Mouse (Mus musculus) heart, postnatal 14 days (tissue): ENCODE measurements around the gene Tcf25. TPM values are rescaled to one million over a fixed set of nuclear protein-coding genes. Genes with fewer than 3 reads are reported as not detected.
A peak's percentile ranks its signal among the peaks of the same experiment; 100 is the strongest.
"Not testable (repeated sequence)": the region's sequence is repeated elsewhere in the genome, so short reads cannot be mapped to it uniquely, and the experiment has no call there.

Experiments
- DNase-seq, 2 experiments: peaks; one replicate each; pipeline ENCODE4 v3.0.0; 2021 to 2022
- intact Hi-C: fragments of 180-260 bp; cut with DNase I; formaldehyde crosslinking; loops from one replicate; pipeline ENCODE4 v1.15.1; 2025
- total RNA-seq, 2 experiments: library from RNA; stranded (reverse); gene quantifications; 2 replicates each; pipeline ENCODE4 v1.2.3; 2021

The Tcf25 gene
- total RNA-seq, 2 experiments from 2014 or later: 136 to 149 TPM

- intact Hi-C loops: no loop called here
- DNase-seq: no peak
These were observed 53.3 kb downstream of the Tcf25 start for GRCm38 (mm10) chr8:123426511-123427509.

GRCm38 (mm10) chr8:123427639-123428275 is 54.2 kb downstream of the Tcf25 start:
- intact Hi-C loops: no loop called here

GRCm38 (mm10) chr8:123428343-123428893 is 54.9 kb downstream of the Tcf25 start:
- intact Hi-C loops: no loop called here
- no peak for DNase-seq

More at GRCm38 (mm10) chr8:123427639-123428275, 54.2 kb downstream of the Tcf25 start:
- no peak for DNase-seq

- intact Hi-C loops: no loop called here
- no peak for DNase-seq
These were observed 55.6 kb downstream of the Tcf25 start for GRCm38 (mm10) chr8:123428939-123429721.

- intact Hi-C loops, DNase-seq: not testable (repeated sequence)
These were observed 56.1 kb downstream of the Tcf25 start for GRCm38 (mm10) chr8:123429722-123430013.

GRCm38 (mm10) chr8:123430936-123431335 is 57.4 kb downstream of the Tcf25 start:
- intact Hi-C loops, DNase-seq: not testable (repeated sequence)

GRCm38 (mm10) chr8:123431616-123432365 is 58.2 kb downstream of the Tcf25 start:
- DNase-seq: no peak
- intact Hi-C loops: no loop called here

GRCm38 (mm10) chr8:123432381-123432780 is 58.8 kb downstream of the Tcf25 start:
- intact Hi-C loops: no loop called here
- DNase-seq: no peak

GRCm38 (mm10) chr8:123433241-123433974 is 59.9 kb downstream of the Tcf25 start:
- intact Hi-C loops, DNase-seq: not testable (repeated sequence)

- intact Hi-C loops: no loop called here
- no peak for DNase-seq
These were observed 68.2 kb downstream of the Tcf25 start for GRCm38 (mm10) chr8:123441788-123442187.

- intact Hi-C loops: no loop called here
- no peak for DNase-seq
These were observed 68.8 kb downstream of the Tcf25 start for GRCm38 (mm10) chr8:123442351-123442750.

GRCm38 (mm10) chr8:123442871-123443575 is 69.5 kb downstream of the Tcf25 start:
- intact Hi-C loops: no loop called here

GRCm38 (mm10) chr8:123443576-123443921 is 70.0 kb downstream of the Tcf25 start:
- DNase-seq: no peak
- intact Hi-C loops: no loop called here

More at GRCm38 (mm10) chr8:123442871-123443575, 69.5 kb downstream of the Tcf25 start:
- DNase-seq: peak; percentile 95 to 98

- intact Hi-C loops: no loop called here
- no peak for DNase-seq
These were observed 70.6 kb downstream of the Tcf25 start for GRCm38 (mm10) chr8:123444131-123444530.

- intact Hi-C loops: no loop called here
- no peak for DNase-seq
These were observed 72.4 kb downstream of the Tcf25 start for GRCm38 (mm10) chr8:123445981-123446380.

GRCm38 (mm10) chr8:123446799-123447198 is 73.2 kb downstream of the Tcf25 start:
- intact Hi-C loops: no loop called here
- DNase-seq: peak in 1 of 2 experiments; percentile 14

- intact Hi-C loops: no loop called here
These were observed 77.2 kb downstream of the Tcf25 start for GRCm38 (mm10) chr8:123450783-123451182.

GRCm38 (mm10) chr8:123451747-123452146 is 78.2 kb downstream of the Tcf25 start:
- intact Hi-C loops, DNase-seq: not testable (repeated sequence)

More at GRCm38 (mm10) chr8:123450783-123451182, 77.2 kb downstream of the Tcf25 start:
- DNase-seq: no peak
